Mouse (Mus musculus): ENCODE measurements around the gene Duox2. TPM values are rescaled to one million over a fixed set of nuclear protein-coding genes. Genes with fewer than 3 reads are reported as not detected.

Duox2 gene
- polyA plus RNA-seq, 1 experiment from 2014 or later = not detected

DNA sequence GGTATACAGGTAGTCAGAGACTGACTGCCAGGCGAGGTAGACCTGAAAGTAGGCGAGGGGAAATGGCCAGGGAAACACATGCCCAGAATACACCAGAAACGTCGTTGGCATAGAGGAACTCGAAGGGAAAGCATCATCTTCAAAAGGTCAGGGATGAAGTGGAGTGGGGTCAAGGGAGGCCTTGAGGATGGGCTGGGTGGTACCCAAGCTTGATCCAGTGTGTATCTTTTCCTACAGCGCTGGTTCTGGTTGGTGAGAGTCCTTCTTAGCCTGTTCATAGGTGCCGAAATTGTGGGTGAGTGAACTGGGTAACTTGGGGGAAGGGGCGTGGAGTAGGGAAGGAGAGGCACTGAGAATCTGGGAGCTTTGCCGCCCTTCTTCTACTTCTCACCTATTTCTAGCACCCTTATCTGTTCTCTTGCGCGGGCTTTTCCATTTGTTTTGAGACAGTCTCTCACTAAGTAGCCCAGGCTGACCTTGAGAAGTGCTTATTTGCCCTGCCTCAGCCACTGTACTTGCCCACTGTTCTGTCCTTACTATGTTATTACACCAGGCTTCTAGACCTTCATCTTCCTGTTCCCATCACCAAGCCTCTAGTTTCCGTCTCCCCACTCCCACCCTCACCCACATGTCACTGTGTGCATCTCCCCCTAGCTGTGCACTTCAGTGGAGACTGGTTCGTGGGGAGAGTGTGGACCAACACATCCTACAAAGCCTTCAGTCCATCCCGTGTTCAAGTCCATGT is 1.8 kb upstream of the Duox2 start:
- no peak overlapping the region for H3K4me2 ChIP-seq
- no peak overlapping the region for H3K4me3 ChIP-seq (ENCODE audit: low read depth, low read length)
- DNase-seq (ENCODE audit: low spot score) = no peak
- no peak overlapping the region for H3K9ac ChIP-seq (ENCODE audit: low read depth, low read length)
- peaks cover 89% of the 10 kb centered on the region for H3K27me3 ChIP-seq (replicated peaks; ENCODE audit: control insufficient read depth, insufficient read depth, low read length)
- H3K9me3 ChIP-seq (ENCODE audit: control insufficient read depth, low read length) = no peaks in the 10 kb centered on the region
- WGBS = 11% methylated on average over 14 of the region's 14 CpGs
- H3K36me3 ChIP-seq (ENCODE audit: control insufficient read depth, insufficient read depth, low read length) = no peaks in the 10 kb centered on the region
- H3K4me1 ChIP-seq (replicated peaks; ENCODE audit: control insufficient read depth, insufficient read depth, low read length) = peaks cover 2% of the 10 kb centered on the region; the same call in 1 of the 2 replicates
- no peak overlapping the region for H3K27ac ChIP-seq (ENCODE audit: low read depth, low read length)
- ATAC-seq (replicated peaks; ENCODE audit: low FRiP score) = no peak

DNA sequence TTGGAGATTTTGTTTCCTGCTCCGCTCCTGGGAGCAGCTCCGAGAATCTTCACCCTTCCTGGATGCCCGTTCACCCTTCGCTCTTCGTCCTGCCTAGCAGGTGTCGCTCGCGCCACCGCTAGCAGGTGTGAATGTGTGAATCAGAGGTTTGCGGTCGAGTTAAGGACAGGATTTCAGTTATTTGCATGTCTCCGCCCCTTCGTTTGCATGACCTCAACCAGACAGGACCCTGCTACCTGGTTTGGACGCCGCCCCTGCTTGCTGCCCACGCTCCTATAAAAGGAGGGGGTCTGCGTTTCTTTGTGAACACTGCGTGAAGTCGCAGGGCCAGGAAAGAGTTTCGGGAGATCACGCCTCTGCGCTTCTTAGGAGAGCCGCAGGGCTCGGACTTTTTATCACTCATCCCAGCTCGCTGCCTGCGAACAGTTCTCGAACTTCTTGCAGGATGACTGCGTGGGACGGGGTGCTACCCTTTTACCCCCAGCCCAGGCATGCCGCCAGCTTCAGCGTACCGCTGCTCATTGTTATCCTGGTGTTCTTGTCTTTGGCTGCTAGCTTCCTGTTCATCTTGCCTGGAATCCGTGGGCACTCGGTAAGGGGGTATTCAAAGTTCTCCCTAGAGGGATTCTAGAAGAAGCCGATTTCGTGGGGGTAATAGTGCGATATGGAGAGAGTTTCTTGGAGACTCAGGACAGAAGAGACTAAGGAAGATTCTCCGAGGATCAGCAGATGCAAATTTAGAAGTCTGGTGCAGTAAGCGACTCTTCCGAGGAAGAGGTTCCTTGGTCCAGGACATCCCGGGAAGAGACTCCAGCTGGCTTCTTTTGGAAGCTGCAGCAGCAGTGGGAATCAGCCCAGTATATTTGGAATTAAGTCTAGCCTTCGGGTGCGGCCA is 594 bp upstream of the Duox2 start, which contains the start of gene Duoxa2:
Duoxa2 (plus strand) TSS at position 305 of the 895 bp plus-strand sequence.
- 2% methylated on average over 43 of the region's 43 CpGs for WGBS
- no peaks in the 10 kb centered on the region for H3K36me3 ChIP-seq (ENCODE audit: control insufficient read depth, insufficient read depth, low read length)
- no peaks in the 10 kb centered on the region for H3K9me3 ChIP-seq (ENCODE audit: control insufficient read depth, low read length)
- peak within 1 kb of the TSS; percentile 46 for H3K4me2 ChIP-seq
- H3K27ac ChIP-seq (ENCODE audit: low read depth, low read length) = no peak within 1 kb of the TSS
- no peak for DNase-seq (ENCODE audit: low spot score)
- no peak within 1 kb of the TSS for H3K9ac ChIP-seq (ENCODE audit: low read depth, low read length)
- H3K27me3 ChIP-seq (replicated peaks; ENCODE audit: control insufficient read depth, insufficient read depth, low read length) = peaks cover 90% of the 10 kb centered on the region
- peaks cover 2% of the 10 kb centered on the region; the same call in 1 of the 2 replicates for H3K4me1 ChIP-seq (replicated peaks; ENCODE audit: control insufficient read depth, insufficient read depth, low read length)
- H3K4me3 ChIP-seq (ENCODE audit: low read depth, low read length) = peak within 1 kb of the TSS; percentile 8
- ATAC-seq (replicated peaks; ENCODE audit: low FRiP score) = no peak

DNA sequence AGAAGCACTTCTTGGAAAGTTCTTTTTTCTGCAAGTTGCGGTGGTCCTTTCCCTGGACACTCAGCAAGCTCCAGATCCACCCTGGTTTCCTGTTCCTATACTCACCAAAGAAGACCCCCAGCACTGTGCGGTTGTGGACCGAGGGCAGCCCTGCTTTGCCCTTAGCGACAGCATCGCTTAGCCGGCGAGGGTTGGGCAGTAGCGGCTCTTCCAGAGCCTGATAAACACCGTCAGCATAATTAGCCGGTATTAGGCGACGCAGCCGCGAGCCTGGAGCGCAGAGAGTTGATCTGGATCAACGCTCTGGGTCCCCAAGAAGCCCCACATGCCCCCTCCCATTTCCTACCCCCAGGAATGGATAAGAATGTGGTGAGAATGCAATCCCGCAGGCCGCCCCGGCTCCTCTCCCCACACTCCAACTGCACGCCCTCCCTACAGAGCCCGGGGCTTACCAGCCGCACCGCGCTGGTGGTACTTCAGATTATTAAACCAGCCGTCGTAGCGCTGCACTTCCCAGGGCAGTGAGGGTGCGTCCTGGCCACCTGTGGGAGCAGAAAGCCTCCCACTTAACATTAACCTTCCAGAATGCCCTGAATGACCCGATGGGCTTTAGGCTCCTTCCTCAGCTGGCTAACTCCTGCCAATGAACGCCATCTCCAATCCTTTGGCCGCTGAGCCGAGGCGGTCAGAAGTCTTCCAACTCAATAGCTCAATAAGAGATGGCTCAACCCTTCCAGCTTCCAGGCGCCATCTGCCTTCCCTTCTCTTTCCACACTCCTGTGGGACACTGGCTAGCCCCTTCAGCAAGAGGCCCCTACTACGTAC is 766 bp downstream of the Duox2 start:
- Histone ChIP-seq H3K4me2 (no peak overlapping the region), H3K27me3 (replicated peaks; ENCODE audit: control insufficient read depth, insufficient read depth, low read length) (peaks cover 94% of the 10 kb centered on the region), H3K9ac (ENCODE audit: low read depth, low read length) (no peak overlapping the region), H3K36me3 (ENCODE audit: control insufficient read depth, insufficient read depth, low read length) (no peaks in the 10 kb centered on the region), H3K9me3 (ENCODE audit: control insufficient read depth, low read length) (no peaks in the 10 kb centered on the region), H3K4me3 (ENCODE audit: low read depth, low read length) (no peak overlapping the region), H3K27ac (ENCODE audit: low read depth, low read length) (no peak overlapping the region), H3K4me1 (replicated peaks; ENCODE audit: control insufficient read depth, insufficient read depth, low read length) (peaks cover 2% of the 10 kb centered on the region; the same call in 1 of the 2 replicates)
- WGBS = 2% methylated on average over 35 of the region's 35 CpGs
- DNase-seq (ENCODE audit: low spot score) = no peak
- no peak for ATAC-seq (replicated peaks; ENCODE audit: low FRiP score)

DNA sequence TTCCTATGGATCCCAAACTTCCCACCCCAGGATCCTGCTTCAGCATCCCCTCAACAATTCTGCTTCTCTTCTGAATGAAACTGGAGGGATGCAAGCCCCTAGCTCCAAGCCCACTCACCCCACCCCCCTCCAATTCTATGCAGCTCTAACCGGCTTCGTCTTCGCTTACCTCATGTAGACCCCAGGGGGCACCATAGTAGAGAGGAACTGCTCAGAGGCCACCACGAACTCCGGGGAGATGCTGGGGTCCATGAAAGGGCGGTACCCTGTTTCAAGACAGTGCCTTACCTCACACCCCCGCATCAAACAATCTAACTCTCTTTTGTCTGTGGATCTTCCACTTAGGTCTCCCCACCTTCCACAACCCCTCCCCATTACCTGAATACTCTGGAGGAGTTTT is 3.3 kb downstream of the Duox2 start:
- WGBS = 8% methylated on average over 7 of the region's 7 CpGs
- Histone ChIP-seq H3K27ac (ENCODE audit: low read depth, low read length) (no peak overlapping the region), H3K36me3 (ENCODE audit: control insufficient read depth, insufficient read depth, low read length) (no peaks in the 10 kb centered on the region), H3K4me2 (no peak overlapping the region), H3K4me1 (replicated peaks; ENCODE audit: control insufficient read depth, insufficient read depth, low read length) (no peaks in the 10 kb centered on the region), H3K9ac (ENCODE audit: low read depth, low read length) (no peak overlapping the region), H3K27me3 (replicated peaks; ENCODE audit: control insufficient read depth, insufficient read depth, low read length) (peaks cover 77% of the 10 kb centered on the region), H3K9me3 (ENCODE audit: control insufficient read depth, low read length) (no peaks in the 10 kb centered on the region), H3K4me3 (ENCODE audit: low read depth, low read length) (no peak overlapping the region)
- no peak for DNase-seq (ENCODE audit: low spot score)
- ATAC-seq (replicated peaks; ENCODE audit: low FRiP score) = no peak

DNA sequence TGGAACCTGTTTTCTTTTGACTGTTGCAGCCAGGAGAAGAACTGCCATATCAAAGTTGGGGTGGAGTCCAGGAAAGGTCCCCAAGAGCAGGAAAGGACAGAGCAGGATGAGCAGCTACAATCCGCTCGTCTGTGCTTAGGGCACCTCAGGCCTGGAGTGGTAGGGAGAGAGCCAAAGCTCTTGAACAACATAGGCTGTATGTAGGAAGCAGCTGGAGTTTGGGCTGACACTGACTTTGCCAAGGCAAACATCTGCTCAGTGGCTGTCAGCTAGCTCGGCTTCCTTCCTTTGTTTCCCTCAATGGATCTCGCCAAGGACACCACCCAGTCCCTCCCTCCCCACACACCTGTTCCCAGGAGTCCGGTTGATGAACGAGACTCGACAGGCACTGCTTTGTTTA is 12.1 kb downstream of the Duox2 start:
- 58% methylated on average over 7 of the region's 7 CpGs for WGBS

DNA sequence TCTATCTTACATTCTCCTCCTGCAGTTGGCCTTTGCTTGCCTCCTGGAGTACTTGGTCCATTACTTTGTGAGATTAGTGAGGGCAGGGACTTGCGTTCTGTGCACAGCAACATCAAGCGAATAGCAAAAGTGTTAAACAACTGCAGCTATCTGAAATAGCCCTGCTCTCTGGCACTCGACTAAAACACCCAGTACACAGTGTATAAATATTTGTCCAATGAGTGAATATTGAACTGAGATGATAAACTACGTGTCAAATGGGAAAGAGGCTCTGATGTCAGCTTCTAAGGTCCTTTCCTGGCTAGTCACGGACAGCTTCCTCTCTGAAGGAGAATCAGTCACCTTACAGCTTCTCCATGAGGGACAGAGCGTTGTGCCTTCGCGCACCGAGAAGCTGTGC is 14.2 kb downstream of the Duox2 start:
- Histone ChIP-seq H3K4me3 (ENCODE audit: low read depth, low read length) (no peak overlapping the region), H3K27ac (ENCODE audit: low read depth, low read length) (no peak overlapping the region), H3K9ac (ENCODE audit: low read depth, low read length) (no peak overlapping the region), H3K27me3 (replicated peaks; ENCODE audit: control insufficient read depth, insufficient read depth, low read length) (no peaks in the 10 kb centered on the region), H3K4me1 (replicated peaks; ENCODE audit: control insufficient read depth, insufficient read depth, low read length) (no peaks in the 10 kb centered on the region), H3K36me3 (ENCODE audit: control insufficient read depth, insufficient read depth, low read length) (no peaks in the 10 kb centered on the region), H3K9me3 (ENCODE audit: control insufficient read depth, low read length) (no peaks in the 10 kb centered on the region), H3K4me2 (no peak overlapping the region)
- 72% methylated on average over 9 of the region's 9 CpGs for WGBS
- no peak for ATAC-seq (replicated peaks; ENCODE audit: low FRiP score)
- DNase-seq (ENCODE audit: low spot score) = no peak

More for the DNA sequence above, 12.1 kb downstream of the Duox2 start:
- no peak for ATAC-seq (replicated peaks; ENCODE audit: low FRiP score)
- no peak overlapping the region for H3K4me3 ChIP-seq (ENCODE audit: low read depth, low read length)
- H3K27me3 ChIP-seq (replicated peaks; ENCODE audit: control insufficient read depth, insufficient read depth, low read length) = peaks cover 2% of the 10 kb centered on the region; the same call in 1 of the 2 replicates
- H3K36me3 ChIP-seq (ENCODE audit: control insufficient read depth, insufficient read depth, low read length) = no peaks in the 10 kb centered on the region
- no peak overlapping the region for H3K4me2 ChIP-seq
- no peaks in the 10 kb centered on the region for H3K9me3 ChIP-seq (ENCODE audit: control insufficient read depth, low read length)
- H3K4me1 ChIP-seq (replicated peaks; ENCODE audit: control insufficient read depth, insufficient read depth, low read length) = no peaks in the 10 kb centered on the region
- no peak overlapping the region for H3K9ac ChIP-seq (ENCODE audit: low read depth, low read length)
- no peak overlapping the region for H3K27ac ChIP-seq (ENCODE audit: low read depth, low read length)
- no peak for DNase-seq (ENCODE audit: low spot score)

DNA sequence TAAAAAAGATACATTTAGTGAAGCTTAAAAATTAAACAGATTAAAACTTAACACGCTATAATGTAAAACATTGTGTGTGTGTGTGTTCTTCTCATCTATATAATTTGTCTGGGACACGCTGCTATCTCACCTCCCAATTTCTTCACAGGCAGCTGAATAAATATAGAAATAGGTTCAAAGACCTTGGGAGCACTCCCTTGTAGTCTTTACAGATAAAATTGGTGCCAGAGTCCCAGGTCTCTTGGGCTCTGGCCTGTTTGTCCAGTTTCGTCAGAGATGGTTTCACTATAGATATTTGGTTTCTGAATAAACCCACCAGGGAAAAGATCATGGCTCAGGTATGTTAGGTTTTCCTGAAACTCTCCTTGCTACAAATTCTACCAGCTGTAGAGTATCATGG is 19.5 kb downstream of the Duox2 start:
- ATAC-seq (replicated peaks; ENCODE audit: low FRiP score) = no peak

More for the DNA sequence above, 19.5 kb downstream of the Duox2 start:
- H3K4me1 ChIP-seq (replicated peaks; ENCODE audit: control insufficient read depth, insufficient read depth, low read length) = no peaks in the 10 kb centered on the region
- DNase-seq (ENCODE audit: low spot score) = no peak
- no peak overlapping the region for H3K4me2 ChIP-seq
- no peaks in the 10 kb centered on the region for H3K36me3 ChIP-seq (ENCODE audit: control insufficient read depth, insufficient read depth, low read length)
- no peaks in the 10 kb centered on the region for H3K27me3 ChIP-seq (replicated peaks; ENCODE audit: control insufficient read depth, insufficient read depth, low read length)
- WGBS = 81% methylated on average over 3 of the region's 3 CpGs
- no peaks in the 10 kb centered on the region for H3K9me3 ChIP-seq (ENCODE audit: control insufficient read depth, low read length)
- H3K4me3 ChIP-seq (ENCODE audit: low read depth, low read length) = no peak overlapping the region
- no peak overlapping the region for H3K9ac ChIP-seq (ENCODE audit: low read depth, low read length)
- H3K27ac ChIP-seq (ENCODE audit: low read depth, low read length) = no peak overlapping the region

Measured in liver, embryonic 11.5 days (tissue).